Mouse (Mus musculus): Measurements from ENCODE around the gene Bmt2. TPM values are rescaled to one million over a fixed set of nuclear protein-coding genes. Genes with fewer than 3 reads are reported as not detected.

The Bmt2 gene
- polyA plus RNA-seq, 1 experiment from 2014 or later: 9.7 TPM

DNA sequence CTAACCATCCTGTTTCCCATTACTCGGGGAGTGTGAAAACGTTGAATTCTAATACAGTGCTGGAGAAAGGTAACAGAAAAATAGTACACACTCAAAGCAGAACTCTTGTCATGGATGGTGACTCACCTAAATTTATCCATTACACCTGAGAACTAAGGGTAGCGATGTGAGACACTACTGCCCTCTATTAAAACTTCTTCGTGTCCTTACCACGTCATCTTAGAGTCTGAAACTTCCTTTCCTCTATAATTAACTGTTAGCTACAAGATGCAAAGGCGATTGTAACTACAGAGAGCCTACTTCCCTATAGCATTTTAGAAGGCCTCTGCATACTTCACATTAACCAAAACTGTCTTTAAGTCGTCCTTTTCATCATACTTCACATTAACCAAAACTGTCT is 12.1 kb downstream of the Bmt2 start:
- H3K27me3 ChIP-seq (replicated peaks; ENCODE audit: insufficient read depth, low read length): no peaks in the 10 kb centered on the region
- H3K36me3 ChIP-seq (ENCODE audit: insufficient read depth, low read length): no peaks in the 10 kb centered on the region
- no peaks in the 10 kb centered on the region for H3K4me1 ChIP-seq (ENCODE audit: insufficient read depth, low read depth, low read length)
- no peak overlapping the region for H3K9ac ChIP-seq (replicated peaks; ENCODE audit: low read depth)
- no peaks in the 10 kb centered on the region for H3K9me3 ChIP-seq (ENCODE audit: low read length)
- H3K27ac ChIP-seq (ENCODE audit: low read length): no peak overlapping the region
- TF ChIP-seq EP300 (IDR thresholded peaks at IDR 0.05): no peak
- no peak for TF ChIP-seq CTCF (IDR thresholded peaks at IDR 0.05)
- DNase-seq (ENCODE audit: low spot score) (no peak), ATAC-seq (no peak)
- H3K4me3 ChIP-seq (ENCODE audit: low read depth, low read length): no peak overlapping the region
- H3K4me2 ChIP-seq (replicated peaks; ENCODE audit: low read depth, low read length): no peak overlapping the region
- WGBS: 80% methylated on average over 7 of the region's 7 CpGs

DNA sequence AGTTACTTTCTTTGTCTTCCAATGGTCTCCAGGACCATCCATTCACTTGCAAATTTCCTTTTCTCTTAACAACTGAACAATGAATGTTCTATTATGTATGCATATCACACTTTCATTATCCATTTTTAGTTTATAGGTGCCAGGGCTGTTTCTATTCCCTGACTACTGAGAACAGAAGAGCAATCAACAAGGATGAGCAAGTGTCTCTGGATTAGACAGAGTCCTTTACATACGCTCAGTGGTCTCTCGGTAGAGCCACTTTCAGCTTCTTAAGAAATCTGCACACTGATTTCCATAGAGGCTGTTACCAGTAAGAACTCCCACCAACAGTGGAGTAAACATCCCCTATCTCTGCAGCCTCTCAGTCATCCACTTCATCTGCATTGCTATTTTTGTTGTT is 19.8 kb downstream of the Bmt2 start:
- DNase-seq (ENCODE audit: low spot score) (no peak), ATAC-seq (no peak)
- TF ChIP-seq CTCF (IDR thresholded peaks at IDR 0.05) (no peak), EP300 (IDR thresholded peaks at IDR 0.05) (no peak)
- Histone ChIP-seq H3K4me1 (ENCODE audit: insufficient read depth, low read depth, low read length) (no peaks in the 10 kb centered on the region), H3K27ac (ENCODE audit: low read length) (no peak overlapping the region), H3K36me3 (ENCODE audit: insufficient read depth, low read length) (no peaks in the 10 kb centered on the region), H3K4me2 (replicated peaks; ENCODE audit: low read depth, low read length) (no peak overlapping the region), H3K4me3 (ENCODE audit: low read depth, low read length) (no peak overlapping the region), H3K27me3 (replicated peaks; ENCODE audit: insufficient read depth, low read length) (no peaks in the 10 kb centered on the region), H3K9ac (replicated peaks; ENCODE audit: low read depth) (no peak overlapping the region), H3K9me3 (ENCODE audit: low read length) (no peaks in the 10 kb centered on the region)
- 93% methylated on average over 2 of the region's 2 CpGs for WGBS

DNA sequence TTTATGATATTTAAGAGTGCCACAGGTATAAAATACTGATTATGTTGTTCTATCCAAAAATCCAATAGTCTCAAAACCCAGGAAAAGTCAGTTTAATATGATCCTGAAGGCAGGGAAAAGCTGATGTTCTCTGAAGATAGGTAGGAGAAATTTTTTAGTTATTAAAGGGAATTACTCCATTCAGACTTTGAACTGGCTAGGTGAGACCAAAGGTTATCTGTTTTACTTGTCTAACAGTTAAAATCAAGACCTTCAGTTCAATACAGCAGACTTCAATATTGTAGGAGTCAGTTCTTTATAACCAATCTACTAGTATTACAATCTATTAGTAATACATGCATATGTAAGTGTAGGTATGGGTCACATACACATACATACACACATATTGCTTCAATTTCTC is 23.7 kb downstream of the Bmt2 start:
- ATAC-seq (no peak), DNase-seq (ENCODE audit: low spot score) (no peak)
- Histone ChIP-seq H3K4me3 (ENCODE audit: low read depth, low read length) (no peak overlapping the region), H3K27me3 (replicated peaks; ENCODE audit: insufficient read depth, low read length) (no peaks in the 10 kb centered on the region), H3K9ac (replicated peaks; ENCODE audit: low read depth) (no peak overlapping the region), H3K36me3 (ENCODE audit: insufficient read depth, low read length) (no peaks in the 10 kb centered on the region), H3K4me2 (replicated peaks; ENCODE audit: low read depth, low read length) (no peak overlapping the region), H3K27ac (ENCODE audit: low read length) (no peak overlapping the region), H3K4me1 (ENCODE audit: insufficient read depth, low read depth, low read length) (no peaks in the 10 kb centered on the region), H3K9me3 (ENCODE audit: low read length) (no peaks in the 10 kb centered on the region)
- TF ChIP-seq EP300 (IDR thresholded peaks at IDR 0.05) (no peak), CTCF (IDR thresholded peaks at IDR 0.05) (no peak)

DNA sequence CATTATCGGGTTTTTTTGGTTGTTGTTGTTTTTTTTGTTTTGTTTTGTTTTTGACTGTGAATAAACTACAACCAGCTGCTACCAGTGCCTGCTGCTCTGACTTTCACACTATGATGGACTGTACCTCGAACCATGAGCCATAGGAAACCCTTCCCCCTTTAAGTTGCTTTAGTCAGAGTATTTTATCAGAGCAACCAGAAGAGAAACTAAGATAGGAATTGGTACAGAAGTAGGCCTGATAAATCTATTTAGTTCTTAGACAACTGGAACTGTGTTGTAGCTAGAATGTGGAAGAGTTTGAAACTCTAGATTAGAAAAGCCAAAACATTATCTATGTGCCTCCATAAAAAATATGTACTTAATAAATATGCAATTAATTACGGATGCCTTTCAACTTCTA is 25.5 kb downstream of the Bmt2 start:
- DNase-seq (ENCODE audit: low spot score) (no peak), ATAC-seq (no peak)
- Histone ChIP-seq H3K4me2 (replicated peaks; ENCODE audit: low read depth, low read length) (no peak overlapping the region), H3K4me3 (ENCODE audit: low read depth, low read length) (no peak overlapping the region), H3K36me3 (ENCODE audit: insufficient read depth, low read length) (no peaks in the 10 kb centered on the region), H3K9me3 (ENCODE audit: low read length) (no peaks in the 10 kb centered on the region), H3K9ac (replicated peaks; ENCODE audit: low read depth) (no peak overlapping the region), H3K27me3 (replicated peaks; ENCODE audit: insufficient read depth, low read length) (no peaks in the 10 kb centered on the region), H3K27ac (ENCODE audit: low read length) (no peak overlapping the region), H3K4me1 (ENCODE audit: insufficient read depth, low read depth, low read length) (no peaks in the 10 kb centered on the region)
- WGBS: 97% methylated on average over 3 of the region's 3 CpGs
- TF ChIP-seq CTCF (IDR thresholded peaks at IDR 0.05) (no peak), EP300 (IDR thresholded peaks at IDR 0.05) (no peak)

DNA sequence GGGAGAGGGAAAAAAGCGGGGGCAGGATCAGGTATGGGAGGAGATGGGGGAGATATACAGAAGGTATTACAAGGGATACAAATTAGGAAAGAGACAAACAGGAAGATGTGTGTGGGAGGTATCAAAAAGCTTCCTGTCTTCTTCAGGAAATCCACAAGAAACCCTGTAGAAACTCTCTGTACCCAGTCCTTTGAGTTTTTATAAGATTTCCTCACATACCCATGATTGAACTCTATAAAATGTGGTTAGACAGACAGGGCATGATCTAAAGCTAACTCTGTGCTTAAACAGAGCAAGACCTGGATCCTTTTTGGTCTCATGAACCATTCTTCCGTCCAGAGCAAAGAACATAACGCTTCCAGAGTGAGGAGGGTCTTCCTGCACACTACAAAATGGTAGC is 26.9 kb downstream of the Bmt2 start:
- H3K4me1 ChIP-seq (ENCODE audit: insufficient read depth, low read depth, low read length): no peaks in the 10 kb centered on the region
- H3K27ac ChIP-seq (ENCODE audit: low read length): no peak overlapping the region
- no peak for ATAC-seq
- TF ChIP-seq CTCF (IDR thresholded peaks at IDR 0.05) (no peak), EP300 (IDR thresholded peaks at IDR 0.05) (no peak)
- H3K36me3 ChIP-seq (ENCODE audit: insufficient read depth, low read length): no peaks in the 10 kb centered on the region
- H3K9ac ChIP-seq (replicated peaks; ENCODE audit: low read depth): no peak overlapping the region
- no peak overlapping the region for H3K4me2 ChIP-seq (replicated peaks; ENCODE audit: low read depth, low read length)
- 96% methylated on average over 3 of the region's 3 CpGs for WGBS
- no peaks in the 10 kb centered on the region for H3K27me3 ChIP-seq (replicated peaks; ENCODE audit: insufficient read depth, low read length)
- no peaks in the 10 kb centered on the region for H3K9me3 ChIP-seq (ENCODE audit: low read length)
- no peak overlapping the region for H3K4me3 ChIP-seq (ENCODE audit: low read depth, low read length)
- DNase-seq (ENCODE audit: low spot score): no peak

DNA sequence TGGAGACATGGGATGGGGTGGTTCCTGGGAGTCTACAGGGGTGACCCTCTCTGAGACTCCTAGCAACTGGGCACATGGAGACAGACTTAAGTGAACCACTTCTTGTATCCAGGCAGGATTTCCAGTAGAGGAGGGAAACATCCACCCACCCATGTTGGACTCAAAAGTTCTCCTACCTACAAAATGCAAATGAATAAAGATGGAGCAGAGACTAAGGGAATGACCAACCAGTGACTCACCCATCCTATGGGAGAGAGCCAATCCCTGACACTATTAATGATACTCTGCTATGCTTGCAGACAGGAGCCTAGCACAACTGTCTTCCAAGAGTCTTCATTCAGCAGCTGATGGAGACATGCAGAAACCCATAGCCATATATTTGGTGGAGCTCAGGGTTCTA is 29.5 kb downstream of the Bmt2 start:
- Histone ChIP-seq H3K4me1 (ENCODE audit: insufficient read depth, low read depth, low read length) (no peaks in the 10 kb centered on the region), H3K9ac (replicated peaks; ENCODE audit: low read depth) (no peak overlapping the region), H3K4me3 (ENCODE audit: low read depth, low read length) (no peak overlapping the region), H3K9me3 (ENCODE audit: low read length) (no peaks in the 10 kb centered on the region), H3K27ac (ENCODE audit: low read length) (no peak overlapping the region), H3K36me3 (ENCODE audit: insufficient read depth, low read length) (no peaks in the 10 kb centered on the region), H3K27me3 (replicated peaks; ENCODE audit: insufficient read depth, low read length) (no peaks in the 10 kb centered on the region), H3K4me2 (replicated peaks; ENCODE audit: low read depth, low read length) (no peak overlapping the region)
- TF ChIP-seq CTCF (IDR thresholded peaks at IDR 0.05): no peak
- no peak for TF ChIP-seq EP300 (IDR thresholded peaks at IDR 0.05)
- ATAC-seq (no peak), DNase-seq (ENCODE audit: low spot score) (no peak)

DNA sequence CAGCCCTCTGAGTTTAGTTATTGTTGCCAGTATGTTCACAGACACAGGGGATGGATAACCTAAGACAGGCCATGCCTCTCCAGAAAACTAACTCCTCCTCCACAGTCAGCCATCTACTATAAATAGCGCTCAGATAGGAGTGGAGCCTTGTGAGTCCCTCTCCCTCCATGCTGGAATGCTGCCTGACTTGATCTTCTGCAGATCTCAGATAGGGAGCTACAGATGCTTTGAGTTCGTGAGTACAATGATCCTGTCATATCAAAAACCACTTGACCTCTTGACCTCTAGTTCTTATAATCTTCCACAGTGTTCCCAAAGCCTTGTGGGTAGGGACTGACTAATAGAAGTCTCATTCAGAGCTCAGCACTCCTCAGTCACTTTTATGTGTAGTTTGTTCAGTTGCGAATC is 41.2 kb downstream of the Bmt2 start:
- H3K4me3 ChIP-seq (ENCODE audit: low read depth, low read length): no peak overlapping the region
- TF ChIP-seq EP300 (IDR thresholded peaks at IDR 0.05) (no peak), CTCF (IDR thresholded peaks at IDR 0.05) (no peak)
- H3K9me3 ChIP-seq (ENCODE audit: low read length): no peaks in the 10 kb centered on the region
- H3K4me2 ChIP-seq (replicated peaks; ENCODE audit: low read depth, low read length): no peak overlapping the region
- DNase-seq (ENCODE audit: low spot score): peak; percentile 22
- ATAC-seq: peak; percentile 12; the same call in 1 of the 2 replicates
- no peak overlapping the region for H3K27ac ChIP-seq (ENCODE audit: low read length)
- H3K9ac ChIP-seq (replicated peaks; ENCODE audit: low read depth): no peak overlapping the region
- H3K27me3 ChIP-seq (replicated peaks; ENCODE audit: insufficient read depth, low read length): no peaks in the 10 kb centered on the region
- WGBS: 48% methylated on average over 3 of the region's 3 CpGs
- H3K4me1 ChIP-seq (ENCODE audit: insufficient read depth, low read depth, low read length): no peaks in the 10 kb centered on the region
- H3K36me3 ChIP-seq (ENCODE audit: insufficient read depth, low read length): no peaks in the 10 kb centered on the region

All from lung, postnatal 0 days (tissue).